Mouse (Mus musculus) liver, postnatal 0 days (tissue): ENCODE measurements around the gene Gfpt1.

Experiments used
- CTCF ChIP-seq: sonication (generic); IDR thresholded peaks from 2 replicates; pipeline ENCODE4 v1.5.1; 2016; ENCODE audit warnings: antibody characterized with exemption, low read depth
- EP300 ChIP-seq: IDR thresholded peaks from 2 replicates; pipeline ENCODE4 v1.6.1; 2016; ENCODE audit warnings: antibody characterized with exemption, low read depth, mild to moderate bottlenecking

- no peak for TF ChIP-seq CTCF
- no peak for TF ChIP-seq EP300
These were observed 87.2 kb downstream of the Gfpt1 start for GRCm38 (mm10) chr6:87129861-87130260.
